Mouse (Mus musculus): ENCODE measurements at regions not wholly inside any gene's neighbourhood (a gene's known extent, or its start where the extent isn't known, plus 50 kb on each side); places are given as distances from the start of the nearest gene placed in this dataset.

- no peak overlapping the region for H3K4me2 ChIP-seq (ENCODE audit: low read depth, low read length, poor library complexity, severe bottlenecking)
- no peaks in the 10 kb centered on the region for H3K9me3 ChIP-seq (ENCODE audit: low read length)
- H3K9ac ChIP-seq (replicated peaks; ENCODE audit: low read length, poor library complexity, severe bottlenecking): no peak overlapping the region
- WGBS: 82% methylated on average over 7 of the region's 7 CpGs
- no peaks in the 10 kb centered on the region for H3K4me1 ChIP-seq (ENCODE audit: insufficient read depth, low read length)
- H3K27me3 ChIP-seq (ENCODE audit: insufficient read depth, low read length): no peaks in the 10 kb centered on the region
- ATAC-seq (ENCODE audit: low FRiP score) (no peak), DNase-seq (ENCODE audit: low spot score) (no peak)
- no peak overlapping the region for H3K27ac ChIP-seq (ENCODE audit: low read depth, low read length)
- H3K4me3 ChIP-seq (ENCODE audit: low read depth, low read length): no peak overlapping the region
- TF ChIP-seq CTCF (IDR thresholded peaks at IDR 0.05): no peak
- no peaks in the 10 kb centered on the region for H3K36me3 ChIP-seq (ENCODE audit: insufficient read depth, low read length)
These were observed 77.7 kb downstream of the Gm826 start for GRCm38 (mm10) chr2:160256251-160256650.

GRCm38 (mm10) chr2:160250228-160250627 is 83.7 kb downstream of the Gm826 start:
- no peak overlapping the region for H3K9ac ChIP-seq (replicated peaks; ENCODE audit: low read length, poor library complexity, severe bottlenecking)
- H3K4me1 ChIP-seq (ENCODE audit: insufficient read depth, low read length): peaks cover 4% of the 10 kb centered on the region; the same call in 1 of the 2 replicates
- 92% methylated on average over 3 of the region's 3 CpGs for WGBS
- no peaks in the 10 kb centered on the region for H3K9me3 ChIP-seq (ENCODE audit: low read length)
- no peak overlapping the region for H3K4me3 ChIP-seq (ENCODE audit: low read depth, low read length)
- DNase-seq (ENCODE audit: low spot score): no peak
- H3K36me3 ChIP-seq (ENCODE audit: insufficient read depth, low read length): no peaks in the 10 kb centered on the region
- no peak overlapping the region for H3K4me2 ChIP-seq (ENCODE audit: low read depth, low read length, poor library complexity, severe bottlenecking)
- ATAC-seq (ENCODE audit: low FRiP score): no peak
- TF ChIP-seq CTCF (IDR thresholded peaks at IDR 0.05): no peak
- no peaks in the 10 kb centered on the region for H3K27me3 ChIP-seq (ENCODE audit: insufficient read depth, low read length)
- no peak overlapping the region for H3K27ac ChIP-seq (ENCODE audit: low read depth, low read length)

DNA sequence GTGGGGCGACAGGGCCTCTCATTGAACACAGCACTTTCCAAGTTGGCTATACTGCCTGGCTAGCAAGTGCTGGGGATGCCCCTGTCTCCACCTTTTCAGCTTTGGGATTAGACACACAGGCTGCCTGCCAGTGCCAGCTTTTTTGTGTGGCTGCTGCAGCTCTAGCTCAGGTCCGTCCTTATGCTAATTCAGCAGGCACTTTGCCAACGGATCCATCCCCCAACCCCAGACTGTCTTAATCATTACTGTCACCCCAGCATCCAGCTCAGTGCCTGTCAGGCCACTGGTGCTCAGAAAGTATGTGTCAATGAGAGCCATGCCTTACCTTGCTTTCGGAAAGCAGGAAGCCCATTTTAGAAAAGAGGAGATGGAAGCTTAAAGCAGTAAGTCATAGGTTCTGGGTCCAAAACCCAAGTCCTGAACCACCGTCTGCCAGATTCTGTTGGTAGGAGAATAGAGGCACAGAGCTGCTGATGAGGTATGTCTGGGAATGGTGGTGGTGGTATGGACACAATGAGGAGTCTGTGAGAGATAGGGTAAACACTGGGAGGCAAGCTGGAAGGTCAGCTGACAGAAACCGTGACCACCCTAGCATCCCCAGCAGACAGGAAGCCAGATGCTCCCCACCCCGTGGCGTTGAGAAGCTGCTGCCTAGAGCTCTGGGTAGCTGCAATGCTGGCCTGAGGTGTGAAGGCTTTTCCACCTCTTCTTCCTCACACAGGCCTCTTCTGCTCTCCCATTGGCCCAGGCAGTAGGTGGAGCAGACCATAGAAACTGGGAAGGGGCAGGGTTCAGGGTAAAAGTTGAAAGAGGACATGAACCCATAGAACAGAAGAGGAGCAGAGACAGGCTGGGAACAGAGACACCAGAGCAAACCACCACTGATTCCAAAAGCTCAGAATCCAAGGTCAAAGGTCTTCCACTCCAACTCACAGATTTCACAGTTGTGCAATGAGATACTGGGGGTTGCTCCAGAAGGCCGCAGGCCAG is 84.6 kb downstream of the Gm826 start:
- Histone ChIP-seq H3K9me3 (ENCODE audit: low read length) (no peaks in the 10 kb centered on the region), H3K9ac (replicated peaks; ENCODE audit: low read length, poor library complexity, severe bottlenecking) (no peak overlapping the region), H3K27me3 (ENCODE audit: insufficient read depth, low read length) (no peaks in the 10 kb centered on the region), H3K4me3 (ENCODE audit: low read depth, low read length) (no peak overlapping the region), H3K4me1 (ENCODE audit: insufficient read depth, low read length) (peaks cover 4% of the 10 kb centered on the region; the same call in 1 of the 2 replicates), H3K36me3 (ENCODE audit: insufficient read depth, low read length) (no peaks in the 10 kb centered on the region), H3K4me2 (ENCODE audit: low read depth, low read length, poor library complexity, severe bottlenecking) (no peak overlapping the region), H3K27ac (ENCODE audit: low read depth, low read length) (no peak overlapping the region)
- 50% methylated on average over 9 of the region's 9 CpGs for WGBS
- no peak for TF ChIP-seq CTCF (IDR thresholded peaks at IDR 0.05)
- DNase-seq (ENCODE audit: low spot score) (peak; percentile 43), ATAC-seq (ENCODE audit: low FRiP score) (no peak)

DNA sequence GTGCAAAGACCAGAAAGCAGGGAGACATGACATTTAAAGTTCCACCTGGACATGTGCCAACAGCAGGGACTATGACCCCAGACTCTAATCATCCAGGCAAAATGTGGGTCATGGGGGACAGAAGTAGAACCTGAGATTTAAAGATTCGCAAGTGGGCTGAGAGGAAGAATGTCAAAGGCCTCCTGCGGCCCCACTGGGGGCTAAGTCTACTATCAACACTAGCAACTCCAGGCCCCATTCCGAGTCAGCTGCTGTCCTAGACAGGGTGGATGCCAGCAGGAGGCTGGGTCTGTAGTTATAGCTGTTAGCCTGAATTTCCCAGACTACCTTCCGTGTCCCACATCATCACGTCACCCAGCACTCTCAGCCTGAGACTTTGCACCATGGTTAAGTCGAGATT is 86.7 kb downstream of the Gm826 start:
- Histone ChIP-seq H3K9ac (replicated peaks; ENCODE audit: low read length, poor library complexity, severe bottlenecking) (no peak overlapping the region), H3K27ac (ENCODE audit: low read depth, low read length) (no peak overlapping the region), H3K4me2 (ENCODE audit: low read depth, low read length, poor library complexity, severe bottlenecking) (no peak overlapping the region), H3K36me3 (ENCODE audit: insufficient read depth, low read length) (no peaks in the 10 kb centered on the region), H3K9me3 (ENCODE audit: low read length) (no peaks in the 10 kb centered on the region), H3K27me3 (ENCODE audit: insufficient read depth, low read length) (no peaks in the 10 kb centered on the region), H3K4me1 (ENCODE audit: insufficient read depth, low read length) (peaks cover 4% of the 10 kb centered on the region; the same call in 1 of the 2 replicates), H3K4me3 (ENCODE audit: low read depth, low read length) (no peak overlapping the region)
- no peak for DNase-seq (ENCODE audit: low spot score)
- 90% methylated on average over 6 of the region's 6 CpGs for WGBS
- no peak for TF ChIP-seq CTCF (IDR thresholded peaks at IDR 0.05)
- no peak for ATAC-seq (ENCODE audit: low FRiP score)

- DNase-seq (ENCODE audit: low spot score): no peak
- Histone ChIP-seq H3K9me3 (ENCODE audit: low read length) (no peaks in the 10 kb centered on the region), H3K27ac (ENCODE audit: low read depth, low read length) (no peak overlapping the region), H3K36me3 (ENCODE audit: insufficient read depth, low read length) (no peaks in the 10 kb centered on the region), H3K4me1 (ENCODE audit: insufficient read depth, low read length) (peaks cover 4% of the 10 kb centered on the region; the same call in 1 of the 2 replicates), H3K9ac (replicated peaks; ENCODE audit: low read length, poor library complexity, severe bottlenecking) (no peak overlapping the region), H3K4me2 (ENCODE audit: low read depth, low read length, poor library complexity, severe bottlenecking) (no peak overlapping the region), H3K4me3 (ENCODE audit: low read depth, low read length) (no peak overlapping the region), H3K27me3 (ENCODE audit: insufficient read depth, low read length) (no peaks in the 10 kb centered on the region)
- no peak for ATAC-seq (ENCODE audit: low FRiP score)
- TF ChIP-seq CTCF (IDR thresholded peaks at IDR 0.05): no peak
- 57% methylated on average over 1 of the region's 1 CpGs for WGBS
These were observed 87.6 kb downstream of the Gm826 start for GRCm38 (mm10) chr2:160246356-160246755.

GRCm38 (mm10) chr2:160244866-160245265 is 89.1 kb downstream of the Gm826 start:
- ATAC-seq (ENCODE audit: low FRiP score) (no peak), DNase-seq (ENCODE audit: low spot score) (peak; percentile 24)
- Histone ChIP-seq H3K9me3 (ENCODE audit: low read length) (no peaks in the 10 kb centered on the region), H3K9ac (replicated peaks; ENCODE audit: low read length, poor library complexity, severe bottlenecking) (no peak overlapping the region), H3K27me3 (ENCODE audit: insufficient read depth, low read length) (no peaks in the 10 kb centered on the region), H3K36me3 (ENCODE audit: insufficient read depth, low read length) (no peaks in the 10 kb centered on the region), H3K4me3 (ENCODE audit: low read depth, low read length) (no peak overlapping the region), H3K27ac (ENCODE audit: low read depth, low read length) (no peak overlapping the region), H3K4me2 (ENCODE audit: low read depth, low read length, poor library complexity, severe bottlenecking) (no peak overlapping the region), H3K4me1 (ENCODE audit: insufficient read depth, low read length) (peaks cover 4% of the 10 kb centered on the region; the same call in 1 of the 2 replicates)
- WGBS: 5% methylated on average over 7 of the region's 7 CpGs
- no peak for TF ChIP-seq CTCF (IDR thresholded peaks at IDR 0.05)
